Mouse (Mus musculus) intestine, embryonic 14.5 days (tissue): Measurements from ENCODE around the gene Copg2. TPM values are rescaled to one million over a fixed set of nuclear protein-coding genes. Genes with fewer than 3 reads are reported as not detected.
A peak's percentile ranks its signal among the peaks of the same experiment; 100 is the strongest.

ENCODE experiments used
- ATAC-seq: fragments of 200-750 bp; cut with Nextera tagmentation; replicated peaks from 2 replicates; pipeline ENCODE4 v1.8.0; 2017; ENCODE audit warnings: low read depth, moderate number of reproducible peaks, moderate TSS enrichment, moderate library complexity; ENCODE audit not compliant: low FRiP score, low TSS enrichment
- DNase-seq: peaks from one replicate; pipeline ENCODE4 v3.0.0-alpha.2; 2018; ENCODE audit warnings: low spot score
- H3K27ac ChIP-seq: fragments of 300-500 bp; sonication (generic); 2 replicates; pipeline ENCODE4 v1.5.1; 2014; ENCODE audit warnings: low read depth, mild to moderate bottlenecking, control low read depth
- H3K27me3 ChIP-seq: fragments of 300-500 bp; sonication (generic); replicated peaks from 2 replicates; pipeline ENCODE4 v1.6.1; 2014; ENCODE audit warnings: low read length, control low read depth; ENCODE audit not compliant: control insufficient read depth, insufficient read depth
- H3K36me3 ChIP-seq: fragments of 300-500 bp; sonication (generic); 2 replicates; pipeline ENCODE4 v1.6.1; 2014; ENCODE audit warnings: low read length, control low read depth; ENCODE audit not compliant: control insufficient read depth, insufficient read depth
- H3K4me1 ChIP-seq: fragments of 300-500 bp; sonication (generic); replicated peaks from 2 replicates; pipeline ENCODE4 v1.6.1; 2014; ENCODE audit warnings: low read length, control low read depth, mixed read lengths; ENCODE audit not compliant: control insufficient read depth, insufficient read depth
- H3K4me2 ChIP-seq: fragments of 300-500 bp; sonication (generic); 2 replicates; pipeline ENCODE4 v1.6.1; 2014; ENCODE audit warnings: low read length
- H3K4me3 ChIP-seq: fragments of 300-500 bp; sonication (generic); 2 replicates; pipeline ENCODE4 v1.5.1; 2014; ENCODE audit warnings: low read depth, low read length, control low read depth, mixed read lengths
- H3K9ac ChIP-seq: fragments of 300-500 bp; sonication (generic); 2 replicates; pipeline ENCODE4 v1.6.1; 2014; ENCODE audit warnings: mild to moderate bottlenecking, low read length
- H3K9me3 ChIP-seq: fragments of 300-500 bp; sonication (generic); 2 replicates; pipeline ENCODE4 v1.6.1; 2016; ENCODE audit warnings: low read length, control low read depth; ENCODE audit not compliant: control insufficient read depth
- WGBS: fragments of 180-500 bp; shearing (Covaris S2); extraction: QIAGEN DNeasy Blood & Tissue Kit; methylation state at CpG from one replicate; pipeline ENCODE4 v1.1.7; 2014; 5-methylcytosine and 5-hydroxymethylcytosine counted together
- microRNA counts: library from miRNA; unstranded; fragments of <30 nt; microRNA quantifications from one replicate; lab custom pipeline; 2016
- microRNA-seq: library from miRNA; unstranded; fragments of <30 nt; microRNA quantifications from one replicate; pipeline ENCODE4, GENCODE M21; 2016
- polyA plus RNA-seq: library from polyadenylated mRNA; unstranded; fragments of >200 nt; fragmentation: Nextera tagmentation; extraction: Ambion mirVana; gene quantifications from 2 replicates; pipeline ENCODE4 v1.2.1, GENCODE M21; 2014

The Copg2 gene
- polyA plus RNA-seq, 1 experiment from 2014 or later = 22.9 TPM

DNA sequence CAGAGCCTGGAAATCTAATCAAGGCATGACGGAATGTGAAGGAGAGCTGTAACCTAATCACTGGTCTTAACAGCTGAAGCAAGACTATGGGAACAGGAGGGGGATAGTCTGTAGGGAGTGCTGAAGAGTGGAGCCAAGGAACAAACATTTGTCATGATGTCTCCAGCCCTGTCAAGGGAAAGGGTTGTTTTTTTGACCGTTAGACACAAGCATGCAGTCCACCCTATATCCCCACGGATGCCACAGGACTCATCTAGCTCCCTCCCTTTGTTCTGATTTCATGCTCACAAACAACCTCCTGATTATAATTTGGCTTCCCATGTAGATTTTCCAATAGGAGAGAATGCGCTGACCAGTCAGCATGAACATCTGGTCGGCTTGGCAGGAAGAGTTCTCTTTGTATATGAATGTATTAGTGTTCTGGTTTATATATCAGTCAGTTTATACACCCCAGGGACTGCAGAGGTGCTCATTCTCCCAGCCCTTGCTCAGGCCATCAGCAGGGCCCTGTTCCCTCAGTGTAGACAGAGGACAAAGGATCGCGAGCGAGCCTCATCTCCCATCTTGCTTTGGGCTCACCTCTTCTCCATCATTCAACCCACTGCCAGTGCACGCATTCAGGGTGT lies 192.5 kb downstream of the Copg2 start:
- no peak for DNase-seq
- peaks cover 16% of the 10 kb centered on the region for H3K4me1 ChIP-seq
- no peak; the same call in 1 of the 2 replicates for ATAC-seq
- H3K4me2 ChIP-seq = no peak overlapping the region
- H3K27me3 ChIP-seq = no peaks in the 10 kb centered on the region
- no peaks in the 10 kb centered on the region for H3K9me3 ChIP-seq
- H3K4me3 ChIP-seq = no peak overlapping the region
- H3K27ac ChIP-seq = peak overlapping the region; percentile 40
- 60% methylated on average over 9 of the region's 9 CpGs for WGBS
- H3K36me3 ChIP-seq = no peaks in the 10 kb centered on the region
- no peak overlapping the region for H3K9ac ChIP-seq

DNA sequence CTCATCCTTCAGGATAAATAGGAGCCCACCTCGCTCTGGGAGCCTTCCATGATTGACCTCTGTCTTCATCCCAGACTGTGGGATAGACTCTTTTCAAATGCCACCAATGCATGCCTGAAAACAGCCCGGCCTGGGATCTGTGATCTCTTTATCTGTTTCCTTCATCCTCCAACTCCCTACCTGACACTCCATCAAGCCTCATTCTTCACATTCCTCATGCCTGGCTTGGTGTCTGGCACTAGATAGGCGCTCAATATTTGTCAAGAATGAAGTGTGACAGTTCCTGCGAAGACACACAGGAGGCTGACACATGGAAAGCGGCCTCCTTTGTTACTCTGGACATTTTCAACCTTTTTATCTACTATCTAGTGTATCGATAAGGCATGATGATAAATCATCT lies 193.1 kb downstream of the Copg2 start:
- ATAC-seq = no peak
- Histone ChIP-seq H3K4me1 (peaks cover 16% of the 10 kb centered on the region), H3K36me3 (no peaks in the 10 kb centered on the region), H3K9ac (no peak overlapping the region), H3K27me3 (no peaks in the 10 kb centered on the region), H3K4me2 (no peak overlapping the region), H3K9me3 (no peaks in the 10 kb centered on the region), H3K27ac (peak overlapping the region; percentile 40), H3K4me3 (no peak overlapping the region)
- DNase-seq = no peak
- 62% methylated on average over 6 of the region's 6 CpGs for WGBS

DNA sequence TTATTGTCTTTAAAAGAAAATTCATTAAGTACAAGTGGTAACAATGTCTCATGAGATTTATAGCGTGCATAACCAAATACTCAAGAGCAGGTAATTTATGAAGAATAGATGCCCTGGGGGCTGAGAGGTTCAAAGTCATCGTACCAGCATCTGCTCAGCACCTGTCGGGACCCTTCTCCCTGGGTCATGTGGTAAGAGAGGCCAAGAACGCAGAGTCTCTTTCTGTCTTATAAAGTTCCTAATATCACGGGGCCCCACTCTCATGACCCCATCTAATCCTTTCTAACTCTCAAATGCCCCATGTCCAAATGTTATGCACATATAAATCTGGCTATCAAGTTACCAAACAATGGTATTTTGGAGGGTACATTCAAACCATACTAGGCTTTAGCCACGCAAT lies 193.7 kb downstream of the Copg2 start:
- no peaks in the 10 kb centered on the region for H3K27me3 ChIP-seq
- WGBS = 77% methylated on average over 6 of the region's 6 CpGs
- no peak for DNase-seq

DNA sequence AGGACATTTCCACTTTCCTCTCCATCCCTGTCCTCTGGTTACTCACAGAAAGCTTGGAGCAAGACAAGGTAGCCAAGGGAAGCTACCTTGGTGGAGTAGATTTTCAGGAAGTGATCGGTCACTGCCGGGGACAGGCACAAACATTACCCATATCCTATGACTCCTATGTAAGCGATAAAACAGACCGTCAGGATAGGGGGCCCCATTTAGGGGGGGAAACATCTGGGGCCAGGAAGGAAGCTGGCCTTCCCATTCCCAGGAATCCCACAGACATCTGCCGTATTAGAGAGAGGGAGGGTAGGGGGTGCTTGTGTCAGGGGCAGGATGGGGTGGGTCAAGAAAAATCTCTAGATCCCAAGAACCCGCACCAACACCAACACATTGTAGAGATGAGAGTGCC lies 196.4 kb downstream of the Copg2 start:
- no peak for ATAC-seq
- 31% methylated on average over 6 of the region's 6 CpGs for WGBS
- H3K27ac ChIP-seq = peak overlapping the region; percentile 66
- H3K27me3 ChIP-seq = no peaks in the 10 kb centered on the region
- H3K9me3 ChIP-seq = no peaks in the 10 kb centered on the region
- H3K36me3 ChIP-seq = no peaks in the 10 kb centered on the region
- H3K4me1 ChIP-seq = peaks cover 25% of the 10 kb centered on the region
- H3K4me2 ChIP-seq = peak overlapping the region; percentile 15; the same call in 1 of the 2 replicates
- no peak overlapping the region for H3K9ac ChIP-seq
- DNase-seq = no peak
- no peak overlapping the region for H3K4me3 ChIP-seq

More for the DNA sequence above, 193.7 kb downstream of the Copg2 start:
- no peaks in the 10 kb centered on the region for H3K36me3 ChIP-seq
- H3K9me3 ChIP-seq = no peaks in the 10 kb centered on the region
- H3K27ac ChIP-seq = no peak overlapping the region
- no peak for ATAC-seq
- H3K9ac ChIP-seq = no peak overlapping the region
- peaks cover 19% of the 10 kb centered on the region for H3K4me1 ChIP-seq
- no peak overlapping the region for H3K4me3 ChIP-seq
- no peak overlapping the region for H3K4me2 ChIP-seq

DNA sequence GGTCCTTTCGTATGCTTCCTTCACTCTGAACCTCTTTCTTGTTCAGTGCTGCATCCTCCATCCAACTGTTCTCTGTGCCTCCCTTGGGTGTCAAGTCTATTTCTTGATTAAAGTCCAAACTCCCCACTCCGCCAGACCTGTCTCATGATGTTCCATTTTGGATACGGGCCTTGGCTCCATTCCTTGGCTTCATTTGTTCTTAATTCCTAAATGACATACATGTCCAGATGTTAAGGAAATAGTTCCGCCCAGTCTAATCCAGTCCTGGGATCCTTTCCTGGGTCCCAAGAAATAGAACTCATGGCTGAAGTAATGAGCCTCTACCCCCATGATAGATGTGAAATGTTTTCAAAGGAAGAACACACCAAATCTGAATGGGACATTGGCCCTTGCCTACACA lies 198.6 kb downstream of the Copg2 start:
- WGBS = 73% methylated on average over 4 of the region's 4 CpGs
- Histone ChIP-seq H3K4me2 (no peak overlapping the region), H3K4me1 (peaks cover 27% of the 10 kb centered on the region), H3K9ac (no peak overlapping the region), H3K27me3 (no peaks in the 10 kb centered on the region), H3K27ac (peak overlapping the region; percentile 65), H3K36me3 (no peaks in the 10 kb centered on the region), H3K9me3 (no peaks in the 10 kb centered on the region), H3K4me3 (no peak overlapping the region)
- no peak for DNase-seq
- ATAC-seq = no peak

MicroRNA genes within 50 kb of the gene (microRNA counts, 519-probe panel; counts per million panel counts)
- microRNA mmu-miR-335-3p (lab: Ali Mortazavi, UCI) = 3,884 counts per million, percentile 57 among the panel's probes with 10 or more counts
- 5,633 counts per million, percentile 94 among the panel's probes with 10 or more counts for microRNA mmu-miR-335-5p (lab: Ali Mortazavi, UCI)

Small RNAs within 50 kb of the gene (microRNA-seq; reads per million reads assigned to microRNA genes)
- gene Mir335 = 64,910 reads per million, percentile 100 among the genes with 10 or more reads in this experiment

Other genes starting within 250 kb of the Copg2 start
- gene Cep41, start 203.0 kb downstream of the Copg2 start, polyA plus RNA-seq = 10.0 and 10.3 TPM in 2 replicates
- gene Mest, start 173.2 kb downstream of the Copg2 start, polyA plus RNA-seq = 962 and 973 TPM in 2 replicates
- gene Tsga13, start 18.8 kb upstream of the Copg2 start, polyA plus RNA-seq = 0.24 and 0.62 TPM in 2 replicates
- 3.2 and 4.1 TPM in 2 replicates for gene Klf14, start 62.3 kb upstream of the Copg2 start, polyA plus RNA-seq